Mouse (Mus musculus): ENCODE results near the gene Hhip.

The Hhip gene

DNA sequence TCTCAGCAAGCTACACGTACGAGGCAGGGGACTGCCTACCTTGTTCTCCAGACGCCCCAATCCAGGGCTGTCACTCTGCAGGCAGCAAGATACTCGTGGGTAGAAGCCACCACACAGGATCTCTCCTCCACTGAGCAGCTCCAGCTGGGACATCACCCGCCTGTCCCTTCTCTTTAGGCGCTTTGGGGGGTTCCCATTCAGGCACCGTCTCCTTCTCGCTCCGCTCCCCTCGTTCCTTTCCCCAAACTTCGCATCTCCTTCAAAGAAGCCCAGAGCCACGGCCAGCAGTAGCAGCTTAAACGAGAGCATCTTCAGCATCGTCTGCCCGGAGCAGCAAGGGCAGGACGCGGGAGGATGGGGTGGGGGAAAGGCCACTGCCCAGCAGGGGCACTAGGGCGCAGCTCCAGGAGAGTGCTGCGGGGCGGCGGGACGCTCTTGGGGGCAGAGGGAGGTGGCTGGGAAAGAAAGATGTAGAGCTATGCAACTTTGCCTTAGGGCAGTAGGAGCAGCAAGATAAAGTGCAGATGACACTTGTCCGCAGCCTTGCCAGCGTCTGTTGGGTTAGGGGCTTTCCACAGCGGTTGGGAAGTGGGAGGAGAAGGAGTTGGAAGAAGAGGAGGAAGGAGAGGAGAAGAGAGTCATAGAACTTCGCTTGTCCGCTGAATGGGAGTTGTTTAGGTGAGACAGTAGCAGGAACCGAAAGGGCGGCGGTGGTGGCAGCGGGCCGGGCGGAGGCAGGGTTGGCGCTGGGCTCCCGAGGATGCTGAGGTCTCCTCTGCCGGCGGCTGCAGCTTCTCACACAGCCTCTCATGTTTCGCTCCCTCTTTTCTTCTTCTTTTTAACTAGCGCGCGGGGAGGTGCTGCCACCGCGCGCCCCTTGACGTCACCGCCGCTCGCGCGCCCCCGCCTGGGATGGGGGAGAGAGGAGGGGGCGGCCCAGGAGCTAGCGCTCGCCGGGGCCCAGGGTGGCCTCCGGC is at the start of gene Hhip:
TSS of gene Hhip (minus strand) at position 809 of the 977 bp plus-strand sequence.
- DNase-seq (ENCODE audit: low read depth, low spot score), result no peak

GRCm38 (mm10) chr8:80087021-80087420 is 29.2 kb upstream of the Hhip start:
- no peak for DNase-seq (ENCODE audit: low read depth, low spot score)

DNA sequence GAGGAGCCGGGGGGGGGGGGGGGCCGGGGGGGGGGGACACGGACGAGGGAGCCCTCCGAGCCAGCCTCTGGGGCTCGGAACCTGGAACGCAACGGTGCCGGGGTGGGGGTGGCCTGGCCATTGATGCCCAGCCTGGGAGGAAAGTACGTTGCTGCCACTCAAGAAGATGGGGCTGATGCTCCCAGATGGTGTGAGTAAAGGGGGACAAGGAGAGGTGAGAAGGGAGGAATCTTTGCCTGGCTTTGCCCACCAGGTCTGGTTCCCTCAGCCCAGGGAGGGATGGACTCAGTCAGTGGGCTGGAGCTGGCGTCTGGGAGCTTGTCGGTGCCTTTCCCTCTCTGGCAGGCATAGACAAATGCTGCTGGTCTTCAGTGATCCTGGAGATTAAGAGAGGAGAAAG is 387 bp upstream of the Hhip start:
- DNase-seq (ENCODE audit: low read depth, low spot score), result no peak

GRCm38 (mm10) chr8:80056331-80057070 is 1.3 kb downstream of the Hhip start:
- DNase-seq (ENCODE audit: low read depth, low spot score), result no peak

- DNase-seq (ENCODE audit: low read depth, low spot score), result no peak
Observed at GRCm38 (mm10) chr8:80055777-80056176, 2.0 kb downstream of the Hhip start.

- no peak for DNase-seq (ENCODE audit: low read depth, low spot score)
Observed at GRCm38 (mm10) chr8:80055094-80055493, 2.7 kb downstream of the Hhip start.

- no peak for DNase-seq (ENCODE audit: low read depth, low spot score)
Observed at GRCm38 (mm10) chr8:80054216-80054615, 3.6 kb downstream of the Hhip start.

DNA sequence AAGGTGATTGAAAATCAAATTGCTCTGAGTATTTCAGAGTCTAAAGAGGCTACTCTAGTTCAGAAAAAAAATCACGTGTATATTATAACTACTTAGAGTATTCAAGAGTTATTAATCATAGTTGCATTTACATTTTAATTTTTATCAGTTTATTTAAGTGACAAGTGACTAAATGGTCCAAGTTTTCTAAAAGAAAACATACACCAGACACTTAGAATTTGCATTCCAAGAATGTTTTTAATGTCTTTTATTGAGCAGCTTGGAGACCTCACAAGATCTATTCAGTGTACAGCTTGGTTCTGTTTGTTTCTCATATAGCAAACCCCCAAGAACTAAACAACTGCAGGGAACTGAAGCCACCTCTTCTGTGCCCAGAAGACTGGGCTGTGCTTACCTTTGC is 5.0 kb downstream of the Hhip start:
- DNase-seq (ENCODE audit: low read depth, low spot score), result no peak

- DNase-seq (ENCODE audit: low read depth, low spot score), result no peak
Observed at GRCm38 (mm10) chr8:80051494-80051893, 6.3 kb downstream of the Hhip start.

- no peak for DNase-seq (ENCODE audit: low read depth, low spot score)
Observed at GRCm38 (mm10) chr8:80049256-80050005, 8.4 kb downstream of the Hhip start.

- no peak for DNase-seq (ENCODE audit: low read depth, low spot score)
Observed at GRCm38 (mm10) chr8:80048256-80048655, 9.6 kb downstream of the Hhip start.

DNA sequence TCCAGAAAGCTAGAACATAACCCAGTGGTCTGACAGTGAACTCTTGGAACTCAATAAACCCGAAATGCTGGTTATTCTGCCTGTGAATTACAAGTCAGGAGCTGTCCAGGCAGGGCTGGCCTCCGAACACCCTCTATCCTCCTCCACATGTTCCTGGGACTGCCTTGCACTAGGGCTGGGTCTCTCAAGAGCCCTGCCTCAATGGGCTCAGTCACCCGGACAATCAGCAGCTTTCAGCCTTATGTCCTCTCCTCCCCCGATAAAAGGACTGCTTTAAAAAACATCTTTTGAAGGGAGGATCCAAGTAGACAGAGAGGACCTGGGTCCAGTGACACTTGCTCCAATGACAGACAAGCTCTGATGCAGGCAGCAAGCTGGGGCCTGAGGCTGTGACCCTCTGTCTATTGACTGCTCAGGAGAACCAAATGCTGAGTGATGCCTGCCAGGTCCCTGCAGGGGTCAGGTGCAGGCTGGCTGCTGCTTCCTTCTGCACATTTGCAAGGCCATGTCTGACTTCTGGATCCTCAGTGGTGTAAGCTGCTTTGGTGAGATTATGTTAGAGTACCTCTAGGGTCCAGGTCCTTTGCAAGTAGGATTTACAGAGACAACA is 20.1 kb downstream of the Hhip start:
- DNase-seq (ENCODE audit: low read depth, low spot score), result no peak

DNA sequence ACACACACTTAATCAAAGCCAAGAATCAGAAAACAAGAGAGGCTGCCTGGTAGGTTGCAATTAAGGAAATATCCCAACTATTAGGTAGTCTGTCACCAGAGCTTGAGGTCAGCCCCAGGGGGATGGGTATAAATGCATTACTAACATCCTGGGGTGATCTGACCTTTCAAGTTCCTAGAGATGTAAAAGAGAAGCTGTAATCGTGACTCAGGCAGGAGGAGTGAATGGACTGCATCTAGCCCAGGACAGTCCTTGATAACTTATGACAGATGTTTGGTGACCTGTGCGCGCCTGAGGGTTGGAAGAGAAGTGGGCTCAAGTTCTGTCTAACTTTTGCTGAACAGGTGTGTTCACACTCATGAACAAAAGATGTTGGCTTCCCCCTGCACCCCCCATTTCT is 25.2 kb downstream of the Hhip start:
- DNase-seq (ENCODE audit: low read depth, low spot score), result no peak

- no peak for DNase-seq (ENCODE audit: low read depth, low spot score)
Observed at GRCm38 (mm10) chr8:80031330-80032293, 26.2 kb downstream of the Hhip start.

- no peak for DNase-seq (ENCODE audit: low read depth, low spot score)
Observed at GRCm38 (mm10) chr8:80029631-80030030, 28.2 kb downstream of the Hhip start.

- DNase-seq (ENCODE audit: low read depth, low spot score), result no peak
Observed at GRCm38 (mm10) chr8:80020469-80020868, 37.3 kb downstream of the Hhip start.

GRCm38 (mm10) chr8:80015818-80016217 is 42.0 kb downstream of the Hhip start:
- no peak for DNase-seq (ENCODE audit: low read depth, low spot score)

GRCm38 (mm10) chr8:80004421-80004820 is 53.4 kb downstream of the Hhip start:
- DNase-seq (ENCODE audit: low read depth, low spot score), result no peak

DNA sequence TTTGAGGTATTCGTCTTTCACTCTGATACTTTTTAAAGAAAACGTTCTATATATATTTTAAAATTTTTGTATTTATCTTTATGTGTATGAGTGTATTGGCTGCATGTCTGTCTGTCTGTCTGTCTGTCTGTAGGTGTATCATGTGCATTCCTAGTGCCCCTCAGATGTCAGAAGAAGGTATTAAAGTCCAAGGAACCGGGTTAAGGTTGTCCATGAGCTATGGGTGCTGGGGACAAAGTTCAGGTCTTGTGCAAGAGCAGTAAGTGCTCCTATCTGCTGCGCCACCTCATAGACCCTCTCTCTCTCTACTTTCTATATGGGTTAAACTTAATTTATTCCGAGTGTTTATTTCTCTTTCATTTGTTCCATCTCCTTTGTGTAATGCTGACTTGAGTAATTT is 55.5 kb downstream of the Hhip start:
- DNase-seq (ENCODE audit: low read depth, low spot score), result no peak

GRCm38 (mm10) chr8:79995075-79995474 is 62.7 kb downstream of the Hhip start:
- DNase-seq (ENCODE audit: low read depth, low spot score), result no peak

Data from retina, postnatal 7 days (tissue).